Mouse (Mus musculus) C2C12 (cell line): ENCODE measurements around the gene Zc3h7b.

Source experiments
- CEBPB ChIP-seq: IDR thresholded peaks from one replicate; pipeline ENCODE4 v1.6.1; 2011; ENCODE audit warnings: low read depth, mild to moderate bottlenecking, control low read depth, moderate library complexity
- CTCF ChIP-seq: IDR thresholded peaks from one replicate; pipeline ENCODE4 v1.5.1; 2011; ENCODE audit not compliant: control insufficient read depth, insufficient read depth, insufficient read length
- FOSL1 ChIP-seq: IDR thresholded peaks from one replicate; pipeline ENCODE4 v1.8.0; 2011; ENCODE audit warnings: mild to moderate bottlenecking, low read length; ENCODE audit not compliant: poor library complexity, insufficient read depth, severe bottlenecking
- MAX ChIP-seq: IDR thresholded peaks from one replicate; pipeline ENCODE4 v1.6.1; 2011; ENCODE audit warnings: mild to moderate bottlenecking, control low read depth
- MYOD1 ChIP-seq: IDR thresholded peaks from one replicate; pipeline ENCODE4 v1.6.1; 2011; ENCODE audit warnings: low read depth; ENCODE audit not compliant: control insufficient read depth, insufficient read length
- MYOG ChIP-seq: IDR thresholded peaks from one replicate; pipeline ENCODE4 v1.6.1; 2011; ENCODE audit not compliant: control insufficient read depth, insufficient read length; ENCODE audit errors: extremely low read depth
- USF1 ChIP-seq: IDR thresholded peaks from one replicate; pipeline ENCODE4 v1.6.1; 2011; ENCODE audit warnings: low read depth, mild to moderate bottlenecking, control low read depth, moderate library complexity

GRCm38 (mm10) chr15:81839634-81840033 is 94.8 kb downstream of the Zc3h7b start:
- TF ChIP-seq CTCF: no peak
- TF ChIP-seq MYOG: no peak
- TF ChIP-seq USF1: no peak
- peak; percentile 21 for TF ChIP-seq MAX
- TF ChIP-seq MYOD1: no peak
- TF ChIP-seq CEBPB: no peak
- TF ChIP-seq FOSL1: no peak
